Mouse (Mus musculus) stomach, postnatal 0 days (tissue): ENCODE results near the gene Fam186a. TPM values are rescaled to one million over a fixed set of nuclear protein-coding genes. Genes with fewer than 3 reads are reported as not detected.
"Not testable (repeated sequence)": the region's sequence is repeated elsewhere in the genome, so short reads cannot be mapped to it uniquely, and the experiment has no call there.

Experiments used
- ATAC-seq: fragments of 200-750 bp; cut with Nextera tagmentation; 2 replicates; pipeline ENCODE4 v1.8.0; 2017; ENCODE audit not compliant: low FRiP score, low TSS enrichment
- DNase-seq: peaks from one replicate; pipeline ENCODE4 v3.0.0-alpha.2; 2016; ENCODE audit warnings: low spot score
- H3K27ac ChIP-seq: fragments of 300-500 bp; sonication (generic); replicated peaks from 2 replicates; pipeline ENCODE4 v1.5.1; 2014; ENCODE audit warnings: mild to moderate bottlenecking, control low read depth
- H3K27me3 ChIP-seq: fragments of 300-500 bp; sonication (generic); 2 replicates; pipeline ENCODE4 v1.6.1; 2014; ENCODE audit warnings: low read length; ENCODE audit not compliant: control insufficient read depth, insufficient read depth
- H3K36me3 ChIP-seq: fragments of 300-500 bp; sonication (generic); 2 replicates; pipeline ENCODE4 v1.6.1; 2014; ENCODE audit warnings: low read length, mixed read lengths; ENCODE audit not compliant: control insufficient read depth, insufficient read depth
- H3K4me1 ChIP-seq: fragments of 300-500 bp; sonication (generic); replicated peaks from 2 replicates; pipeline ENCODE4 v1.6.1; 2014; ENCODE audit warnings: antibody characterized with exemption; ENCODE audit not compliant: control insufficient read depth, insufficient read depth
- H3K4me2 ChIP-seq: fragments of 300-500 bp; sonication (generic); replicated peaks from 2 replicates; pipeline ENCODE4 v1.6.1; 2014; ENCODE audit warnings: low read depth, mild to moderate bottlenecking, control low read depth, moderate library complexity
- H3K4me3 ChIP-seq: fragments of 300-500 bp; sonication (generic); 2 replicates; pipeline ENCODE4 v1.5.1; 2014; ENCODE audit warnings: low read depth, low read length, control low read depth
- H3K9ac ChIP-seq: fragments of 300-500 bp; sonication (generic); 2 replicates; pipeline ENCODE4 v1.6.1; 2014; ENCODE audit warnings: mild to moderate bottlenecking, low read length, control low read depth, mixed read lengths
- H3K9me3 ChIP-seq: fragments of 300-500 bp; sonication (generic); 2 replicates; pipeline ENCODE4 v1.6.1; 2016; ENCODE audit warnings: low read length; ENCODE audit not compliant: control insufficient read depth
- CTCF ChIP-seq: IDR thresholded peaks from 2 replicates; pipeline ENCODE4 v1.5.1; 2016; ENCODE audit warnings: antibody characterized with exemption, low read depth, mild to moderate bottlenecking, moderate library complexity
- EP300 ChIP-seq: optimal IDR thresholded peaks from 2 replicates; pipeline ENCODE3; 2016; ENCODE audit warnings: antibody characterized with exemption
- WGBS: fragments of 180-500 bp; shearing (Covaris S2); extraction: QIAGEN DNeasy Blood & Tissue Kit; methylation state at CpG from one replicate; pipeline ENCODE4 v1.1.7; 2014; 5-methylcytosine and 5-hydroxymethylcytosine counted together
- polyA plus RNA-seq: library from polyadenylated mRNA; unstranded; fragments of >200 nt; fragmentation: Nextera tagmentation; extraction: Ambion mirVana; gene quantifications from 2 replicates; pipeline ENCODE4 v1.2.1, GENCODE M21; 2015

Fam186a gene
- polyA plus RNA-seq, 1 experiment from 2014 or later, result not detected

DNA sequence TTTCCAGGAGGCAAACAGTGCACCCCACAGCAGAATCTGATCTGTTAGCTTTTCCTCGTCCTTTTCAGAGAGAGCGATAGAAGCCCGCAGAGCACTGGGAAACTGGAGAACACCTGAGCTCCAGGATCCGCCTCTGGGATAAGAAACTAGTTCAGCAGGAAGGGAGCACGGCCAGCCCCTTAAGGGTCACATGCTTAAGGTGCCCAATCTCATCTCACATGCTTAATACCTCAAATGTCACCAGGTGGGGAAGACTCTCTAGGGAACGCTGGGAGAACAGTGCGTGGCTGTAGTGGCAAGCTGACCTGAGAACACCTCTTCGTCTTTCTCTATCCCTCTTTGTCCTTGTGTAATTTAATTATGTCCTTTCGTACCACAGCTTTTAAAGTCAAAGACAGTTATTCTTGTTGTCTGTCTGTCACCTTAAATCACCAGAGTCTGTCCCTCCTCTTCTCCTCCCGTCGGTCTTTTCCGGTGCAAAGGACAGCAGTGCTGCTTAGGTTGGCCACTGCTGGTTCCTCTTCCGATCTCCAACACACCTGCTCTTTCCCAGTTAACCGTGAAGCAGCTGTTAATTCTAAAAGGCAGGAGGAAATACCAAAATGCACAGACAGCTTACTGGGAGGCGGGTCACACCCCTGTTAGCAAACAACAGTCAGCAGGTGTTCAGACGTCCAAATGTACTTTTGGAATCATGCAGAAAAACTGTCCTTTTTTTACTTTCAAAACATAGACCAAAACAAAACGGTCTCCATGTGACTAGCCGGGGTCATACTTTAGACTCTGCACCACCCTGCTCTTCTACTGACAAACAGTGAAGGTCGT, 76.2 kb downstream of the Fam186a start:
- H3K27ac ChIP-seq, result peak overlapping the region; percentile 83
- 34% methylated on average over 19 of the region's 19 CpGs for WGBS
- peak; percentile 85 for DNase-seq

DNA sequence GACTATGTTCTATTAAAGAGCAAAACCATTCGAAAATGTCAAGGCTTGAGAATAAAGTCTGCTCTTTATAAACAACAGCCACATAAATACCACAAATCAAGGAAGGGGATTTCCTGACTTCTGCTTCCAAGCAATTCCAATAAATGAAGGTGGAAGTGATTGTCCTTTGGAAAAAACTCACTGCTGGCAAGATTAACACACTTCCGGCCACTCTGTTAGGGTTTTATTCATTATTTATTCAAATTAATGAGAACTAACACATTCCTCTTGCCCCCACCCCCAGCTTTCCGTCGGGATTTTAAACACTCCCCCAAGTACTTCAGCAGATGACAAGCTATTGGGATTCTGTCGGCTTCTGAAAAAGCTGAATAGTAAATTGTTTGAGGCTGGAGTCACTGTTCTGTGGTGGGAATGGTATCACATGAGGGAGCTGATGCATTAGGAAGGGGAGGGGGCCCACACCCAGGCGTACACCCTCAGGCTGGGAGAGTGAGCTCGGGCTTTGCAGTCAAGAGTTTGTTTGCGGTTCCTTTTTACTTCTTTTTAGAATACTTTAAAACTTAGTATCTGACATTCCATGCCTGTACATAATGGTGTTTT, 77.5 kb downstream of the Fam186a start:
- H3K36me3 ChIP-seq, result no peaks in the 10 kb centered on the region
- H3K9ac ChIP-seq, result no peak overlapping the region
- H3K4me1 ChIP-seq, result no peaks in the 10 kb centered on the region
- H3K27ac ChIP-seq, result peak overlapping the region; percentile 67
- ATAC-seq, result no peak
- no peaks in the 10 kb centered on the region for H3K9me3 ChIP-seq
- H3K4me2 ChIP-seq, result no peak overlapping the region
- TF ChIP-seq EP300, result no peak
- no peak for TF ChIP-seq CTCF
- no peak overlapping the region for H3K4me3 ChIP-seq
- no peak for DNase-seq
- 32% methylated on average over 8 of the region's 8 CpGs for WGBS
- no peaks in the 10 kb centered on the region for H3K27me3 ChIP-seq

More for the DNA sequence above, 76.2 kb downstream of the Fam186a start:
- Histone ChIP-seq H3K4me2 (peak overlapping the region; percentile 25), H3K36me3 (no peaks in the 10 kb centered on the region), H3K9me3 (no peaks in the 10 kb centered on the region), H3K9ac (no peak overlapping the region), H3K4me3 (peak overlapping the region; percentile 6; the same call in 1 of the 2 replicates), H3K4me1 (no peaks in the 10 kb centered on the region), H3K27me3 (no peaks in the 10 kb centered on the region)
- TF ChIP-seq EP300 (no peak), CTCF (no peak)
- peak; percentile 93 for ATAC-seq

DNA sequence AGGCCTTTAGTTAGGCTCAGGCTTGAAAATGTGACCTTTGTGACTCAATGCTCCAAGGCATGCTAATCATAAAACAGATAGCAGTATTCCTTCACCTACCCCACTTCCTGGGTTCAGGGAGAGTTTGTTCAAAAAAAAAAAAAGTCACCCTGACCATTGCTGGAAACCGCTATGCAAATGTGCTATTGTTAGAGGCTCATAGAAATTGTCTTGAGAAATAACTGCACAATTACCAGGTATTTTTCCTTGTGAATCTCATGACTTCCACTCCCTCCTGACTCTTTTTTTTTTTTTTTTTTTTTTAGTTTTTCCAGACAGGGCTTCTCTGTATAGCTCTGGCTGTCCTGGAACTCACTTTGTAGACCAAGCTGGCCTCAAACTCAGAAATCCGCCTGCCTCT, 79.7 kb downstream of the Fam186a start:
- not testable (repeated sequence) for H3K4me1 ChIP-seq, H3K9me3 ChIP-seq, H3K4me3 ChIP-seq, H3K27me3 ChIP-seq, H3K4me2 ChIP-seq, H3K36me3 ChIP-seq, ATAC-seq, H3K27ac ChIP-seq, H3K9ac ChIP-seq, DNase-seq
- 96% methylated on average over 2 of the region's 2 CpGs for WGBS

DNA sequence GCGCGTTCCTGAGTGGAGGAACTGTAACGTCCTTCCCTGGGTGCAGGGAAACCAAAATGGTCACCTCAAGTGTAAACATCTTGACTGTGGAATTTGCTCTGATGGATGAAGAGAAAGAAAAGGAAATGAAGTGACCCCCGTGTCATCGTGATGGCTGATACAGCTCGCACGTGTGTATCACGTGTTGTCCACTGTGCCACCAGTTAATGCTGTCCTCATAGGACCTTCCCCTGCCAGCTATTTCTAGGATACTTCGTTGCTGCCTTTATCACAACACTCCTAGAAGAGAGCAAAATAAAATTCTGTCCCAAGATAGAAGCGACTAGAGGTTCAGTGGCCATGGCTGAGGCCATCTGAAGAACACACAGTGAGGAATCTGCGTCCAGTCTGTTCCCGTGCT, 82.8 kb downstream of the Fam186a start:
- H3K9me3 ChIP-seq, result no peaks in the 10 kb centered on the region
- TF ChIP-seq CTCF, result no peak
- no peak for TF ChIP-seq EP300
- ATAC-seq (no peak), DNase-seq (no peak)
- 63% methylated on average over 12 of the region's 12 CpGs for WGBS
- no peak overlapping the region for H3K9ac ChIP-seq
- H3K27ac ChIP-seq, result no peak overlapping the region
- H3K4me2 ChIP-seq, result no peak overlapping the region
- H3K36me3 ChIP-seq, result no peaks in the 10 kb centered on the region
- H3K27me3 ChIP-seq, result no peaks in the 10 kb centered on the region
- H3K4me3 ChIP-seq, result no peak overlapping the region
- H3K4me1 ChIP-seq, result no peaks in the 10 kb centered on the region

DNA sequence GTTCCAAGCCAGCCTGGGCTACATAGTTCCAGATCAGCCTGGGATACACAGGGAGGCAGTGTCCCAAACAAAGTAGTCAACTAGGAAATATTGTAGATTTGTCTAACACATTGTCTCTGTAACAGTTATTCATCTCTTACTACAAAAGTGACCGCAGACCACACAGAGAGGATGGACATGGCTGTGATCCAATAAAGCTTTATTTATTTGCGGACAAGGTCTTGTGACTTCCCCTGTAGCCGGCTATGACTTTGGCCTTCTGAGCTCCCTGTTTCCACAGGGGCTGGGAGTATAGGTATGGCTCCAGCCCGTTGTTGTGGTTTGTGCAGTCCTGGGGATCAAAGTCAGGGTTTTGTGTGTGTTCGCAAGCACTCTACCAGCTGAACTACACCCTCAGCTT, 88.3 kb downstream of the Fam186a start:
- WGBS, result 66% methylated on average over 5 of the region's 5 CpGs
- Histone ChIP-seq H3K36me3 (no peaks in the 10 kb centered on the region), H3K9me3 (no peaks in the 10 kb centered on the region), H3K4me2 (no peak overlapping the region), H3K27me3 (no peaks in the 10 kb centered on the region), H3K4me3 (no peak overlapping the region), H3K9ac (no peak overlapping the region), H3K27ac (no peak overlapping the region), H3K4me1 (no peaks in the 10 kb centered on the region)
- DNase-seq (no peak), ATAC-seq (no peak)
- TF ChIP-seq EP300 (no peak), CTCF (no peak)

DNA sequence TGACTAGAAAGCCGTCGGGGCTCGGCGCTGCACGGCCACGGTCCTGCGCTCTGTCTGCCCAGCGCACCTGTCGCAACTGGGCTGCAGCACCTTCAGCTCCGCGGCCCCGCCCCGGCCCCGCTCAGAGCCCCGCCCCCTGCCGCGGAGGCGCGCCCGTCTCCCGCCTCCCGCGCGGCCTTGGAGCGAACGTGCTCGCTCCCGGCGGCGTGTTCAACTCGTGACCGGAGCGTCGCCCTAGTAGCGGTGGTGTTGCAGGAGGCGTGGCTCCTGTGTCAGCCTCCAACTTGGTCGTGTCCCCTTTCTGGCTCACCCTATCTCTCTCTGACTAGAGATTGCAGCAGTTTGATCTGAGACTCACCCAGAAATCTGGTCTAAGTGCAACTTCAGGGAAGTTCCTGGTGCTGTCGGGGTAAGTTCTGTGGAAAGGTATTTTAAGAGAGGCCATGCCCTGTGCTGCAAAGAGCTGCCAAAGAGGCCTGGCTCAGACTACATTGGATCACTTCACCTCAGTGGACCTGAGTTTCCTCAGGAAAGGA, 91.5 kb downstream of the Fam186a start, which contains the start of gene Lima1:
Gene Lima1, minus strand, starts transcription at position 123 of the 536 bp plus-strand sequence.
- H3K4me2 ChIP-seq, result peak within 1 kb of the TSS; percentile 99
- TF ChIP-seq EP300 (no peak), CTCF (no peak)
- ATAC-seq (peak; percentile 96), DNase-seq (peak; percentile 97)
- no peaks in the 10 kb centered on the region for H3K27me3 ChIP-seq
- no peaks in the 10 kb centered on the region for H3K9me3 ChIP-seq
- H3K27ac ChIP-seq, result peak within 1 kb of the TSS; percentile 87
- peak within 1 kb of the TSS; percentile 74 for H3K4me3 ChIP-seq
- H3K4me1 ChIP-seq, result no peaks in the 10 kb centered on the region
- no peaks in the 10 kb centered on the region for H3K36me3 ChIP-seq
- H3K9ac ChIP-seq, result peak within 1 kb of the TSS; percentile 75
- WGBS, result under 1% methylated on average over 38 of the region's 38 CpGs
